Mouse (Mus musculus): ENCODE results near the gene Pdzk1. TPM values are rescaled to one million over a fixed set of nuclear protein-coding genes. Genes with fewer than 3 reads are reported as not detected.
A peak's percentile ranks its signal among the peaks of the same experiment; 100 is the strongest.

Gene Pdzk1
- polyA plus RNA-seq (2015; fragmentation: Nextera tagmentation; extraction: Ambion mirVana): 0.12 and 0.34 TPM in 2 replicates

GRCm38 (mm10) chr3:96828984-96829383 is at the start of gene Pdzk1, which contains the start of gene Cd160:
Gene Pdzk1, plus strand, starts transcription at chr3:96829284.
Gene Cd160, minus strand, starts transcription at chr3:96829351.
- no peaks in the 10 kb centered on the region for H3K36me3 ChIP-seq
- no peak within 1 kb of the TSS for H3K4me3 ChIP-seq (replicated peaks)
- H3K4me2 ChIP-seq: peak within 1 kb of the TSS; percentile 13; the same call in 1 of the 2 replicates
- no peaks in the 10 kb centered on the region for H3K27me3 ChIP-seq (replicated peaks)
- H3K27ac ChIP-seq (replicated peaks): no peak within 1 kb of the TSS
- ATAC-seq (ENCODE audit: low FRiP score): no peak
- H3K4me1 ChIP-seq: peaks cover 5% of the 10 kb centered on the region
- H3K9me3 ChIP-seq (replicated peaks): no peaks in the 10 kb centered on the region
- 70% methylated on average over 1 of the region's 1 CpGs for whole genome bisulfite sequencing
- no peak within 1 kb of the TSS for H3K9ac ChIP-seq (replicated peaks)

GRCm38 (mm10) chr3:96782236-96782635 is 46.8 kb upstream of the Pdzk1 start:
- no peak overlapping the region for H3K4me2 ChIP-seq
- H3K4me1 ChIP-seq: no peaks in the 10 kb centered on the region
- H3K27ac ChIP-seq (replicated peaks): peak overlapping the region; percentile 20; the same call in 1 of the 2 replicates
- H3K9me3 ChIP-seq (replicated peaks): no peaks in the 10 kb centered on the region
- no peaks in the 10 kb centered on the region for H3K27me3 ChIP-seq (replicated peaks)
- 72% methylated on average over 8 of the region's 8 CpGs for WGBS
- no peak overlapping the region for H3K4me3 ChIP-seq (replicated peaks)
- no peak overlapping the region for H3K9ac ChIP-seq (replicated peaks)
- ATAC-seq (ENCODE audit: low FRiP score): 0 out of 2 replicates have a peak, but pooled peaks have one; percentile 31
- peaks cover 14% of the 10 kb centered on the region for H3K36me3 ChIP-seq

- no peak overlapping the region for H3K9ac ChIP-seq (replicated peaks)
- H3K27me3 ChIP-seq (replicated peaks): no peaks in the 10 kb centered on the region
- no peaks in the 10 kb centered on the region for H3K9me3 ChIP-seq (replicated peaks)
- WGBS: 97% methylated on average over 1 of the region's 1 CpGs
- H3K4me3 ChIP-seq (replicated peaks): no peak overlapping the region
- peaks cover 47% of the 10 kb centered on the region for H3K36me3 ChIP-seq
- H3K4me2 ChIP-seq: no peak overlapping the region
- no peak for ATAC-seq (ENCODE audit: low FRiP score)
- H3K4me1 ChIP-seq: no peaks in the 10 kb centered on the region
- H3K27ac ChIP-seq (replicated peaks): no peak overlapping the region
These were observed 41.3 kb upstream of the Pdzk1 start for GRCm38 (mm10) chr3:96787784-96788183.

- Histone ChIP-seq H3K27me3 (replicated peaks) (no peaks in the 10 kb centered on the region), H3K9ac (replicated peaks) (no peak overlapping the region), H3K27ac (replicated peaks) (no peak overlapping the region), H3K4me3 (replicated peaks) (no peak overlapping the region), H3K9me3 (replicated peaks) (no peaks in the 10 kb centered on the region), H3K4me1 (no peaks in the 10 kb centered on the region), H3K4me2 (no peak overlapping the region), H3K36me3 (peaks cover 47% of the 10 kb centered on the region)
- WGBS: 83% methylated on average over 8 of the region's 8 CpGs
- ATAC-seq (ENCODE audit: low FRiP score): no peak
These were observed 40.6 kb upstream of the Pdzk1 start for GRCm38 (mm10) chr3:96788506-96788905.

- ATAC-seq (ENCODE audit: low FRiP score): no peak
- H3K4me3 ChIP-seq (replicated peaks): no peak overlapping the region
- no peaks in the 10 kb centered on the region for H3K27me3 ChIP-seq (replicated peaks)
- no peaks in the 10 kb centered on the region for H3K4me1 ChIP-seq
- H3K9ac ChIP-seq (replicated peaks): no peak overlapping the region
- no peak overlapping the region for H3K27ac ChIP-seq (replicated peaks)
- no peak overlapping the region for H3K4me2 ChIP-seq
- peaks cover 5% of the 10 kb centered on the region; the same call in 1 of the 2 replicates for H3K36me3 ChIP-seq
- WGBS: 89% methylated on average over 11 of the region's 11 CpGs
- no peaks in the 10 kb centered on the region for H3K9me3 ChIP-seq (replicated peaks)
These were observed 28.8 kb upstream of the Pdzk1 start for GRCm38 (mm10) chr3:96800254-96800653.

- Histone ChIP-seq H3K9me3 (replicated peaks) (no peaks in the 10 kb centered on the region), H3K27me3 (replicated peaks) (no peaks in the 10 kb centered on the region), H3K4me1 (no peaks in the 10 kb centered on the region), H3K36me3 (no peaks in the 10 kb centered on the region; the same call in 1 of the 2 replicates), H3K9ac (replicated peaks) (no peak overlapping the region), H3K4me3 (replicated peaks) (no peak overlapping the region), H3K27ac (replicated peaks) (no peak overlapping the region), H3K4me2 (no peak overlapping the region)
- ATAC-seq (ENCODE audit: low FRiP score): no peak
- 80% methylated on average over 1 of the region's 1 CpGs for WGBS
These were observed 26.9 kb upstream of the Pdzk1 start for GRCm38 (mm10) chr3:96802214-96802613.

- H3K4me2 ChIP-seq: no peak overlapping the region
- no peak overlapping the region for H3K4me3 ChIP-seq (replicated peaks)
- H3K9ac ChIP-seq (replicated peaks): no peak overlapping the region
- no peaks in the 10 kb centered on the region; the same call in 1 of the 2 replicates for H3K36me3 ChIP-seq
- H3K4me1 ChIP-seq: 0 out of 2 replicates have a peak, but pooled peaks cover under 1% of the 10 kb centered on the region
- H3K27ac ChIP-seq (replicated peaks): no peak overlapping the region
- H3K9me3 ChIP-seq (replicated peaks): no peaks in the 10 kb centered on the region
- no peak for ATAC-seq (ENCODE audit: low FRiP score)
- no peaks in the 10 kb centered on the region for H3K27me3 ChIP-seq (replicated peaks)
- WGBS: 78% methylated on average over 3 of the region's 3 CpGs
These were observed 20.9 kb upstream of the Pdzk1 start for GRCm38 (mm10) chr3:96808136-96808535.

GRCm38 (mm10) chr3:96808651-96809050 is 20.4 kb upstream of the Pdzk1 start:
- Histone ChIP-seq H3K9me3 (replicated peaks) (no peaks in the 10 kb centered on the region), H3K4me2 (no peak overlapping the region), H3K27ac (replicated peaks) (no peak overlapping the region), H3K27me3 (replicated peaks) (no peaks in the 10 kb centered on the region), H3K36me3 (no peaks in the 10 kb centered on the region; the same call in 1 of the 2 replicates), H3K4me1 (peaks cover 5% of the 10 kb centered on the region; the same call in 1 of the 2 replicates), H3K4me3 (replicated peaks) (no peak overlapping the region), H3K9ac (replicated peaks) (no peak overlapping the region)
- WGBS: 82% methylated on average over 3 of the region's 3 CpGs
- ATAC-seq (ENCODE audit: low FRiP score): no peak

- Histone ChIP-seq H3K27me3 (replicated peaks) (no peaks in the 10 kb centered on the region), H3K27ac (replicated peaks) (no peak overlapping the region), H3K36me3 (no peaks in the 10 kb centered on the region), H3K9ac (replicated peaks) (no peak overlapping the region), H3K4me2 (no peak overlapping the region), H3K4me1 (peaks cover 7% of the 10 kb centered on the region; the same call in 1 of the 2 replicates), H3K4me3 (replicated peaks) (no peak overlapping the region), H3K9me3 (replicated peaks) (no peaks in the 10 kb centered on the region)
- ATAC-seq (ENCODE audit: low FRiP score): no peak
- 90% methylated on average over 3 of the region's 3 CpGs for WGBS
These were observed 17.9 kb upstream of the Pdzk1 start for GRCm38 (mm10) chr3:96811232-96811631.

- WGBS: 50% methylated on average over 20 of the region's 20 CpGs
These were observed 16.5 kb upstream of the Pdzk1 start for GRCm38 (mm10) chr3:96812395-96813091.

GRCm38 (mm10) chr3:96813106-96813505 is 16.0 kb upstream of the Pdzk1 start:
- 0 out of 2 replicates have a peak overlapping the region, but pooled peaks have one; percentile 30 for H3K4me2 ChIP-seq
- no peak for ATAC-seq (ENCODE audit: low FRiP score)
- H3K4me1 ChIP-seq: peaks cover 7% of the 10 kb centered on the region; the same call in 1 of the 2 replicates
- WGBS: 36% methylated on average over 9 of the region's 9 CpGs
- no peak overlapping the region for H3K27ac ChIP-seq (replicated peaks)
- no peaks in the 10 kb centered on the region for H3K27me3 ChIP-seq (replicated peaks)
- no peak overlapping the region for H3K9ac ChIP-seq (replicated peaks)
- H3K9me3 ChIP-seq (replicated peaks): no peaks in the 10 kb centered on the region
- H3K4me3 ChIP-seq (replicated peaks): no peak overlapping the region
- no peaks in the 10 kb centered on the region for H3K36me3 ChIP-seq

More at GRCm38 (mm10) chr3:96812395-96813091, 16.5 kb upstream of the Pdzk1 start:
- no peak overlapping the region for H3K9ac ChIP-seq (replicated peaks)
- H3K4me3 ChIP-seq (replicated peaks): no peak overlapping the region
- H3K27me3 ChIP-seq (replicated peaks): no peaks in the 10 kb centered on the region
- no peaks in the 10 kb centered on the region for H3K9me3 ChIP-seq (replicated peaks)
- H3K27ac ChIP-seq (replicated peaks): no peak overlapping the region
- no peak for ATAC-seq (ENCODE audit: low FRiP score)
- H3K4me1 ChIP-seq: peaks cover 7% of the 10 kb centered on the region; the same call in 1 of the 2 replicates
- H3K36me3 ChIP-seq: no peaks in the 10 kb centered on the region
- H3K4me2 ChIP-seq: peak overlapping the region; percentile 30; the same call in 1 of the 2 replicates
